Comparison of ENCODE assay signal across 22 mouse cellular contexts in genomic region chr4:110232327-110232726, GRCm38 (mm10).
DNase-seq lines count a peak whose midpoint lies in the region; ATAC-seq and TF ChIP-seq lines count a peak whose summit lies in the region.
"Had no signal": no experiment of that assay in that cellular context is flagged by ENCODE, and none has a peak within 500 bp of the region (broad histone marks: within the 10 kb centered on the region; RNA-seq: fewer than 3 reads in every experiment).

No protein-coding gene starts in this region.

- no peaks in the 10 kb centered on the region for H3K27me3 ChIP-seq in embryonic facial prominence, embryonic 15.5 days
- H3K27me3 ChIP-seq in embryonic facial prominence, embryonic 10.5 days (replicated peaks; ENCODE audit: low read depth, poor library complexity, severe bottlenecking) = no peaks in the 10 kb centered on the region
- H3K27me3 ChIP-seq in heart, embryonic 10.5 days (ENCODE audit: insufficient read depth, poor library complexity, severe bottlenecking) = no peaks in the 10 kb centered on the region
- H3K27me3 ChIP-seq in heart, adult 2 months (ENCODE audit: control insufficient read depth, insufficient read depth, low read length) = no peaks in the 10 kb centered on the region
- no peaks in the 10 kb centered on the region for H3K27me3 ChIP-seq in heart, embryonic 14.5 days (ENCODE audit: control insufficient read depth, insufficient read depth, low read length)
- no peaks in the 10 kb centered on the region for H3K27me3 ChIP-seq in heart, embryonic 11.5 days (ENCODE audit: control insufficient read depth, insufficient read depth, low read length)
- no peaks in the 10 kb centered on the region for H3K27me3 ChIP-seq in hindbrain, embryonic 16.5 days (replicated peaks; ENCODE audit: control insufficient read depth, insufficient read depth, low read length)
- H3K27me3 ChIP-seq in hindbrain, embryonic 11.5 days (ENCODE audit: control insufficient read depth, insufficient read depth, low read length) = no peaks in the 10 kb centered on the region

- TF ChIP-seq POLR2A in heart, adult 2 months (IDR thresholded peaks at IDR 0.05; ENCODE audit: insufficient read depth, low read depth, low read length) = no peak

- H3K4me3 ChIP-seq in embryonic facial prominence, embryonic 15.5 days (replicated peaks) = no peak overlapping the region
- no peak overlapping the region for H3K4me3 ChIP-seq in embryonic facial prominence, embryonic 10.5 days
- H3K4me3 ChIP-seq in heart, embryonic 10.5 days = no peak overlapping the region
- H3K4me3 ChIP-seq in heart, adult 2 months = no peak overlapping the region
- no peak overlapping the region for H3K4me3 ChIP-seq in heart, embryonic 14.5 days (ENCODE audit: control insufficient read depth in 1 of 2, insufficient read depth in 1 of 2, low read depth in 1 of 2, low read length in 2 of 2)
- H3K4me3 ChIP-seq in heart, embryonic 11.5 days (ENCODE audit: low read depth, low read length) = no peak overlapping the region
- H3K4me3 ChIP-seq in hindbrain, embryonic 16.5 days (ENCODE audit: low read length) = no peak overlapping the region
- no peak overlapping the region for H3K4me3 ChIP-seq in hindbrain, embryonic 11.5 days (ENCODE audit: low read depth, low read length)
- H3K4me3 ChIP-seq: hindbrain, embryonic 10.5 days had no signal

- no peak overlapping the region for H3K9ac ChIP-seq in embryonic facial prominence, embryonic 15.5 days
- no peak overlapping the region for H3K9ac ChIP-seq in heart, adult 2 months (ENCODE audit: low read depth, low read length)
- no peak overlapping the region for H3K9ac ChIP-seq in heart, embryonic 14.5 days (ENCODE audit: low read length)
- no peak overlapping the region for H3K9ac ChIP-seq in heart, embryonic 11.5 days (ENCODE audit: low read depth, low read length)
- no peak overlapping the region for H3K9ac ChIP-seq in hindbrain, embryonic 16.5 days (ENCODE audit: low read depth, low read length)
- no peak overlapping the region for H3K9ac ChIP-seq in hindbrain, embryonic 11.5 days (ENCODE audit: low read depth, low read length)
- H3K9ac ChIP-seq: hindbrain, embryonic 14.5 days had no signal

- ATAC-seq in embryonic facial prominence, embryonic 15.5 days (ENCODE audit: insufficient number of reproducible peaks, low FRiP score, low TSS enrichment, low read depth) = peak; percentile 51; the same call in 1 of the 2 replicates
- no peak for ATAC-seq in heart, embryonic 14.5 days (ENCODE audit: insufficient number of reproducible peaks, insufficient read depth, low FRiP score, low read depth)
- ATAC-seq in heart, embryonic 11.5 days (replicated peaks; ENCODE audit: insufficient number of reproducible peaks, low FRiP score, low TSS enrichment) = no peak
- ATAC-seq in hindbrain, embryonic 16.5 days = 0 out of 2 replicates have a peak, but pooled peaks have one; percentile 32
- ATAC-seq in hindbrain, embryonic 11.5 days (ENCODE audit: low FRiP score) = no peak
- ATAC-seq: activated CD4-positive, CD25-positive, alpha-beta regulatory T cell, adult 4 months; intestine, postnatal 0 days had no signal

- no peak for DNase-seq in embryonic facial prominence, embryonic 10.5 days (ENCODE audit: low spot score)
- DNase-seq in heart, embryonic 10.5 days (ENCODE audit: low spot score) = no peak
- no peak for DNase-seq in heart, adult 2 months
- DNase-seq in hindbrain, embryonic 11.5 days (ENCODE audit: low spot score) = no peak
- DNase-seq: adrenal gland, adult 8-10 months; adrenal gland, postnatal 25 days; cerebellum, adult 11-12 months; cerebellum, adult 8-10 months; cerebellum, postnatal 10 days; cerebellum, postnatal 36 days; embryo, embryonic 11 days; gastrocnemius, postnatal 25 days; heart, adult 18-20 months; kidney, adult 2 months had no signal

- H3K9me3 ChIP-seq in embryonic facial prominence, embryonic 15.5 days (replicated peaks) = no peaks in the 10 kb centered on the region
- no peaks in the 10 kb centered on the region for H3K9me3 ChIP-seq in embryonic facial prominence, embryonic 10.5 days
- no peaks in the 10 kb centered on the region for H3K9me3 ChIP-seq in heart, embryonic 10.5 days
- H3K9me3 ChIP-seq in heart, embryonic 14.5 days (ENCODE audit: control insufficient read depth, low read length) = no peaks in the 10 kb centered on the region
- H3K9me3 ChIP-seq in heart, embryonic 11.5 days (replicated peaks; ENCODE audit: control insufficient read depth, low read length) = no peaks in the 10 kb centered on the region
- H3K9me3 ChIP-seq in hindbrain, embryonic 16.5 days (ENCODE audit: control insufficient read depth, low read length) = no peaks in the 10 kb centered on the region
- no peaks in the 10 kb centered on the region for H3K9me3 ChIP-seq in hindbrain, embryonic 11.5 days (ENCODE audit: control insufficient read depth, low read length)
- H3K9me3 ChIP-seq: hindbrain, embryonic 10.5 days had no signal

- no peak overlapping the region for H3K27ac ChIP-seq in embryonic facial prominence, embryonic 15.5 days (replicated peaks)
- H3K27ac ChIP-seq in embryonic facial prominence, embryonic 10.5 days (replicated peaks) = no peak overlapping the region
- H3K27ac ChIP-seq in heart, embryonic 10.5 days = peak overlapping the region; percentile 52; the same call in 1 of the 2 replicates
- H3K27ac ChIP-seq in heart, adult 2 months = no peak overlapping the region
- peak overlapping the region; percentile 20 to 61; a peak in 1 of 4 replicates for H3K27ac ChIP-seq in heart, embryonic 14.5 days (replicated peaks in 1 of 2; ENCODE audit: control insufficient read depth in 1 of 2, insufficient read depth in 1 of 2, low read depth in 2 of 2, low read length in 2 of 2)
- H3K27ac ChIP-seq in heart, embryonic 11.5 days (ENCODE audit: low read depth, low read length) = no peak overlapping the region
- H3K27ac ChIP-seq in hindbrain, embryonic 16.5 days (ENCODE audit: low read depth, low read length) = no peak overlapping the region
- H3K27ac ChIP-seq in hindbrain, embryonic 11.5 days (ENCODE audit: low read depth, low read length) = no peak overlapping the region
- H3K27ac ChIP-seq: hindbrain, embryonic 10.5 days; hindbrain, embryonic 14.5 days had no signal

- no peaks in the 10 kb centered on the region for H3K79me2 ChIP-seq in heart, adult 2 months (replicated peaks; ENCODE audit: control insufficient read depth, insufficient read depth, low read length)

- no peaks in the 10 kb centered on the region for H3K4me1 ChIP-seq in embryonic facial prominence, embryonic 15.5 days
- H3K4me1 ChIP-seq in embryonic facial prominence, embryonic 10.5 days = no peaks in the 10 kb centered on the region
- peaks cover 20% of the 10 kb centered on the region for H3K4me1 ChIP-seq in heart, embryonic 10.5 days
- peaks cover 2% of the 10 kb centered on the region; the same call in 1 of the 2 replicates for H3K4me1 ChIP-seq in heart, adult 2 months (ENCODE audit: control insufficient read depth, insufficient read depth, low read length)
- peaks cover 7 to 11% of the 10 kb centered on the region in 2 experiments; a peak in 3 of 4 replicates for H3K4me1 ChIP-seq in heart, embryonic 14.5 days (ENCODE audit: control insufficient read depth in 2 of 2, insufficient read depth in 2 of 2, low read length in 2 of 2)
- peaks cover 8% of the 10 kb centered on the region for H3K4me1 ChIP-seq in heart, embryonic 11.5 days (ENCODE audit: control insufficient read depth, insufficient read depth, low read length)
- H3K4me1 ChIP-seq in hindbrain, embryonic 16.5 days (ENCODE audit: control insufficient read depth, insufficient read depth, low read depth, low read length) = no peaks in the 10 kb centered on the region
- H3K4me1 ChIP-seq in hindbrain, embryonic 11.5 days (replicated peaks; ENCODE audit: control insufficient read depth, insufficient read depth, low read length) = no peaks in the 10 kb centered on the region

- 68% methylated on average over 3 of the region's 3 CpGs for WGBS in embryonic facial prominence, embryonic 15.5 days
- 81% methylated on average over 3 of the region's 3 CpGs for WGBS in embryonic facial prominence, embryonic 10.5 days
- 58% methylated on average over 3 of the region's 3 CpGs for WGBS in heart, embryonic 10.5 days
- WGBS in heart, adult 2 months = 79% methylated on average over 3 of the region's 3 CpGs
- 28% methylated on average over 3 of the region's 3 CpGs for WGBS in heart, embryonic 14.5 days
- 54% methylated on average over 3 of the region's 3 CpGs for WGBS in heart, embryonic 11.5 days (ENCODE audit: insufficient replicate concordance)
- WGBS in hindbrain, embryonic 16.5 days = 76% methylated on average over 3 of the region's 3 CpGs
- WGBS in hindbrain, embryonic 11.5 days = 83% methylated on average over 3 of the region's 3 CpGs

- no peak for TF ChIP-seq EP300 in heart, adult 2 months (IDR thresholded peaks at IDR 0.05; ENCODE audit: insufficient read depth, low read depth, low read length)

- H3K4me2 ChIP-seq in embryonic facial prominence, embryonic 15.5 days (replicated peaks) = no peak overlapping the region
- H3K4me2 ChIP-seq in heart, embryonic 14.5 days (ENCODE audit: low read length) = no peak overlapping the region
- H3K4me2 ChIP-seq in heart, embryonic 11.5 days = no peak overlapping the region
- no peak overlapping the region for H3K4me2 ChIP-seq in hindbrain, embryonic 16.5 days (ENCODE audit: low read length)
- H3K4me2 ChIP-seq in hindbrain, embryonic 11.5 days (replicated peaks; ENCODE audit: low read depth, low read length) = no peak overlapping the region
- H3K4me2 ChIP-seq: hindbrain, embryonic 14.5 days had no signal

- no peaks in the 10 kb centered on the region for H3K36me3 ChIP-seq in embryonic facial prominence, embryonic 15.5 days
- no peaks in the 10 kb centered on the region for H3K36me3 ChIP-seq in embryonic facial prominence, embryonic 10.5 days (replicated peaks)
- no peaks in the 10 kb centered on the region for H3K36me3 ChIP-seq in heart, embryonic 10.5 days
- no peaks in the 10 kb centered on the region for H3K36me3 ChIP-seq in heart, adult 2 months (ENCODE audit: control insufficient read depth, insufficient read depth, low read length)
- no peaks in the 10 kb centered on the region for H3K36me3 ChIP-seq in heart, embryonic 14.5 days (ENCODE audit: control insufficient read depth, insufficient read depth, low read length)
- no peaks in the 10 kb centered on the region for H3K36me3 ChIP-seq in heart, embryonic 11.5 days (ENCODE audit: control insufficient read depth, insufficient read depth, low read length)
- peaks cover 3% of the 10 kb centered on the region; the same call in 1 of the 2 replicates for H3K36me3 ChIP-seq in hindbrain, embryonic 16.5 days (ENCODE audit: control insufficient read depth, insufficient read depth, low read length)
- H3K36me3 ChIP-seq in hindbrain, embryonic 11.5 days (ENCODE audit: control insufficient read depth, insufficient read depth, low read length) = no peaks in the 10 kb centered on the region

- intact Hi-C loops in heart, adult 2 months (cut with DNase I) = no loop called here

- TF ChIP-seq CTCF in heart, adult 2 months (IDR thresholded peaks at IDR 0.05) = no peak

Comparison
In these comparisons a context has a peak if more than half of its experiments do, and no peak if none do; other contexts are left out.
1. ATAC-seq: peak in embryonic facial prominence, embryonic 15.5 days (single experiment) and hindbrain, embryonic 16.5 days (single experiment); none in heart, embryonic 14.5 days (single experiment), heart, embryonic 11.5 days (single experiment) and hindbrain, embryonic 11.5 days (single experiment).
2. H3K27ac ChIP-seq: peak in heart, embryonic 10.5 days (single experiment) and heart, embryonic 14.5 days (2 of 2); none in embryonic facial prominence, embryonic 15.5 days (single experiment), embryonic facial prominence, embryonic 10.5 days (single experiment), heart, adult 2 months (single experiment), heart, embryonic 11.5 days (single experiment), hindbrain, embryonic 16.5 days (single experiment) and hindbrain, embryonic 11.5 days (single experiment).